Mouse (Mus musculus) midbrain, embryonic 12.5 days (tissue): Measurements from ENCODE around the gene Hadh. TPM values are rescaled to one million over a fixed set of nuclear protein-coding genes. Genes with fewer than 3 reads are reported as not detected.

ENCODE experiments used
- ATAC-seq: fragments of 200-750 bp; cut with Nextera tagmentation; 2 replicates; pipeline ENCODE4 v1.8.0; 2017; ENCODE audit warnings: low read depth, moderate TSS enrichment, moderate library complexity; ENCODE audit not compliant: low FRiP score
- H3K27ac ChIP-seq: fragments of 300-500 bp; sonication (generic); replicated peaks from 2 replicates; pipeline ENCODE4 v1.5.1; 2016; ENCODE audit warnings: mild to moderate bottlenecking
- H3K27me3 ChIP-seq: fragments of 300-500 bp; sonication (generic); 2 replicates; pipeline ENCODE4 v1.6.1; 2016; ENCODE audit warnings: mild to moderate bottlenecking
- H3K36me3 ChIP-seq: fragments of 300-500 bp; sonication (generic); 2 replicates; pipeline ENCODE4 v1.6.1; 2016
- H3K4me1 ChIP-seq: fragments of 300-500 bp; sonication (generic); 2 replicates; pipeline ENCODE4 v1.6.1; 2016
- H3K4me2 ChIP-seq: fragments of 300-500 bp; sonication (generic); replicated peaks from 2 replicates; pipeline ENCODE4 v1.6.1; 2016; ENCODE audit warnings: mild to moderate bottlenecking, moderate library complexity
- H3K4me3 ChIP-seq: fragments of 300-500 bp; sonication (generic); 2 replicates; pipeline ENCODE4 v1.5.1; 2016; ENCODE audit warnings: mild to moderate bottlenecking
- H3K9ac ChIP-seq: fragments of 300-500 bp; sonication (generic); replicated peaks from 2 replicates; pipeline ENCODE4 v1.6.1; 2016; ENCODE audit warnings: mild to moderate bottlenecking, moderate library complexity
- H3K9me3 ChIP-seq: fragments of 300-500 bp; sonication (generic); 2 replicates; pipeline ENCODE4 v1.6.1; 2016; ENCODE audit warnings: mild to moderate bottlenecking
- WGBS: fragments of 180-500 bp; shearing (Covaris S2); methylation state at CpG from one replicate; pipeline ENCODE4 v1.1.7; 2016; 5-methylcytosine and 5-hydroxymethylcytosine counted together
- polyA plus RNA-seq: library from polyadenylated mRNA; unstranded; fragments of >200 nt; fragmentation: Nextera tagmentation; extraction: Ambion mirVana; gene quantifications from 2 replicates; pipeline ENCODE4 v1.2.1, GENCODE M21; 2016

Hadh gene
- polyA plus RNA-seq, 1 experiment from 2014 or later = 49.0 TPM

DNA sequence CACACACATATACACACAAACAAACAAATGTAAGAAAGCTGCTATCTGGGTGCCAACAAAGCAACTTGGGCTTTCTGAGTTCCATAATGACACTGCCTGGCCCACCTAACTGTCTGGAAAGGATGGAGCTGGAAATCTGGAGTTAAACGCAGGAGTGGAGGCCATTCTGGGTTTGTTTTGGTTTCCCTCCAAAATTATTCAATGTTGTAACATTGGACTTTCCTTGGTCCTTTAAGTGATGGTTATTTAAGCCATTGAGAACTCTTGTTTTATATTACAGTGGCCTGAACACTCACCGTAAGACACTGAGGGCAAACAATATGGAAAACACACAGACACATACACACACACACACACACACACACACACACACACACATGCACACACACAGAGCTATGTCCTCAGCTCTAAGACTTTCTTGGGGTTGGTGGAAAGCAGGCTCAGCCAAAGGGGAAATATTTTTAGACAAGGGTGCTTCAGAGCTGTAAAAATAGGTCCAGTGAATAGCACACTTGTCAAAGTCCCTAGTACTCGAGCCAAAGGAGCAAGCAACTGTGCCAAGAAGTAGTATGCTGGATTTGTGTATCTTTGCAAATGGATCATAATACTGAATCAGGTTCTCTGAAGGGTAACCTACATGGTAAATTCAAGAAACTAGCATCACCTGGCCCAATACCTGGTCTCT lies 5.4 kb downstream of the Hadh start:
- Histone ChIP-seq H3K4me1 (peaks cover 19% of the 10 kb centered on the region), H3K4me2 (no peak overlapping the region), H3K36me3 (no peaks in the 10 kb centered on the region; the same call in 1 of the 2 replicates), H3K27me3 (peaks cover 13% of the 10 kb centered on the region), H3K9me3 (no peaks in the 10 kb centered on the region), H3K4me3 (no peak overlapping the region), H3K27ac (no peak overlapping the region), H3K9ac (no peak overlapping the region)
- no peak for ATAC-seq
- WGBS = 84% methylated on average over 3 of the region's 3 CpGs

- no peak overlapping the region for H3K4me3 ChIP-seq
- H3K9me3 ChIP-seq = no peaks in the 10 kb centered on the region
- no peak overlapping the region for H3K4me2 ChIP-seq
- H3K27me3 ChIP-seq = peaks cover 13% of the 10 kb centered on the region
- no peaks in the 10 kb centered on the region; the same call in 1 of the 2 replicates for H3K36me3 ChIP-seq
- H3K27ac ChIP-seq = no peak overlapping the region
- H3K9ac ChIP-seq = no peak overlapping the region
- ATAC-seq = no peak
- H3K4me1 ChIP-seq = peaks cover 9% of the 10 kb centered on the region
- WGBS = 90% methylated on average over 8 of the region's 8 CpGs
Measured at GRCm38 (mm10) chr3:131265516-131265915, 6.4 kb downstream of the Hadh start.

- ATAC-seq = no peak
- H3K9ac ChIP-seq = no peak overlapping the region
- no peak overlapping the region for H3K4me2 ChIP-seq
- H3K4me3 ChIP-seq = no peak overlapping the region
- no peaks in the 10 kb centered on the region for H3K4me1 ChIP-seq
- H3K36me3 ChIP-seq = no peaks in the 10 kb centered on the region; the same call in 1 of the 2 replicates
- no peak overlapping the region for H3K27ac ChIP-seq
- peaks cover 13% of the 10 kb centered on the region for H3K27me3 ChIP-seq
- WGBS = 65% methylated on average over 15 of the region's 15 CpGs
- H3K9me3 ChIP-seq = no peaks in the 10 kb centered on the region
Measured at GRCm38 (mm10) chr3:131263766-131264486, 8.0 kb downstream of the Hadh start.

- WGBS = 97% methylated on average over 6 of the region's 6 CpGs
- Histone ChIP-seq H3K27me3 (no peaks in the 10 kb centered on the region), H3K9me3 (no peaks in the 10 kb centered on the region), H3K36me3 (no peaks in the 10 kb centered on the region; the same call in 1 of the 2 replicates), H3K27ac (no peak overlapping the region), H3K9ac (no peak overlapping the region), H3K4me1 (no peaks in the 10 kb centered on the region), H3K4me2 (no peak overlapping the region), H3K4me3 (no peak overlapping the region)
- ATAC-seq = no peak
Measured at GRCm38 (mm10) chr3:131260418-131260817, 11.5 kb downstream of the Hadh start.

GRCm38 (mm10) chr3:131259392-131259965 lies 12.4 kb downstream of the Hadh start:
- no peak for ATAC-seq
- no peaks in the 10 kb centered on the region for H3K27me3 ChIP-seq
- 94% methylated on average over 9 of the region's 9 CpGs for WGBS
- no peaks in the 10 kb centered on the region; the same call in 1 of the 2 replicates for H3K36me3 ChIP-seq
- no peak overlapping the region for H3K4me3 ChIP-seq
- H3K27ac ChIP-seq = no peak overlapping the region
- H3K4me1 ChIP-seq = no peaks in the 10 kb centered on the region
- no peak overlapping the region for H3K9ac ChIP-seq
- no peak overlapping the region for H3K4me2 ChIP-seq
- H3K9me3 ChIP-seq = no peaks in the 10 kb centered on the region

GRCm38 (mm10) chr3:131258921-131259320 lies 13.0 kb downstream of the Hadh start:
- no peak overlapping the region for H3K9ac ChIP-seq
- H3K4me2 ChIP-seq = no peak overlapping the region
- no peak for ATAC-seq
- no peaks in the 10 kb centered on the region; the same call in 1 of the 2 replicates for H3K36me3 ChIP-seq
- no peak overlapping the region for H3K4me3 ChIP-seq
- H3K4me1 ChIP-seq = no peaks in the 10 kb centered on the region
- no peaks in the 10 kb centered on the region for H3K27me3 ChIP-seq
- no peaks in the 10 kb centered on the region for H3K9me3 ChIP-seq
- 83% methylated on average over 3 of the region's 3 CpGs for WGBS
- no peak overlapping the region for H3K27ac ChIP-seq

GRCm38 (mm10) chr3:131255399-131255981 lies 16.4 kb downstream of the Hadh start:
- H3K27me3 ChIP-seq = no peaks in the 10 kb centered on the region
- ATAC-seq = no peak
- H3K9ac ChIP-seq = no peak overlapping the region
- H3K27ac ChIP-seq = no peak overlapping the region
- H3K4me3 ChIP-seq = no peak overlapping the region
- WGBS = 93% methylated on average over 3 of the region's 3 CpGs
- no peaks in the 10 kb centered on the region for H3K36me3 ChIP-seq
- no peaks in the 10 kb centered on the region for H3K9me3 ChIP-seq
- no peaks in the 10 kb centered on the region for H3K4me1 ChIP-seq
- H3K4me2 ChIP-seq = no peak overlapping the region

- H3K4me3 ChIP-seq = no peak overlapping the region
- no peak overlapping the region for H3K4me2 ChIP-seq
- no peak overlapping the region for H3K27ac ChIP-seq
- no peaks in the 10 kb centered on the region for H3K9me3 ChIP-seq
- WGBS = 94% methylated on average over 4 of the region's 4 CpGs
- no peaks in the 10 kb centered on the region for H3K4me1 ChIP-seq
- no peaks in the 10 kb centered on the region for H3K36me3 ChIP-seq
- H3K9ac ChIP-seq = no peak overlapping the region
- no peak for ATAC-seq
- no peaks in the 10 kb centered on the region for H3K27me3 ChIP-seq
Measured at GRCm38 (mm10) chr3:131254991-131255390, 16.9 kb downstream of the Hadh start.

GRCm38 (mm10) chr3:131251601-131252000 lies 20.3 kb downstream of the Hadh start:
- WGBS = 92% methylated on average over 7 of the region's 7 CpGs
- Histone ChIP-seq H3K9me3 (no peaks in the 10 kb centered on the region), H3K9ac (no peak overlapping the region), H3K27ac (no peak overlapping the region), H3K4me2 (no peak overlapping the region), H3K27me3 (no peaks in the 10 kb centered on the region), H3K4me1 (no peaks in the 10 kb centered on the region), H3K4me3 (no peak overlapping the region), H3K36me3 (no peaks in the 10 kb centered on the region)
- ATAC-seq = no peak

- Histone ChIP-seq H3K36me3 (no peaks in the 10 kb centered on the region), H3K9ac (no peak overlapping the region), H3K4me3 (no peak overlapping the region), H3K27ac (no peak overlapping the region), H3K4me1 (no peaks in the 10 kb centered on the region), H3K27me3 (no peaks in the 10 kb centered on the region), H3K4me2 (no peak overlapping the region), H3K9me3 (no peaks in the 10 kb centered on the region)
- WGBS = 93% methylated on average over 13 of the region's 13 CpGs
- no peak for ATAC-seq
Measured at GRCm38 (mm10) chr3:131250978-131251377, 20.9 kb downstream of the Hadh start.

DNA sequence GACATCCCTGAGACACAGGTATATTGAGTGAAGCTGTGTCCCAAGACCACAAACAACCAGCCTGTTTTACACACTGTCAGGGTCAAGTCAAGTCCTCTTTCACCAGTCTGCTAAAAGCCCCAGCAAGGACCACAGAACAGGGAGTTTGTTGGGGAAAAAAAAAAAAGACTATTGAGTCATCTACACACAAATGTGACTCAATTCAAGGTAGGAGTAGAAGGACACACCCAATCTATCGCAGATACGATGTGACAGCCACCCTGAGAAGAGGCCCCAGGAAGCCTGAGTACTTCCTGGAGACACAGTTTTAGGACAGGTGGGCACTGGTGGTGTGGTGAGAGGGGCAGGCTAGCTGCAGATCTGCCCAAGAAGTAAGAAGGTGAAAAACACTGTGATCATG lies 21.6 kb downstream of the Hadh start:
- Histone ChIP-seq H3K4me3 (no peak overlapping the region), H3K36me3 (no peaks in the 10 kb centered on the region), H3K4me1 (no peaks in the 10 kb centered on the region), H3K27ac (no peak overlapping the region), H3K9me3 (no peaks in the 10 kb centered on the region), H3K27me3 (no peaks in the 10 kb centered on the region), H3K9ac (no peak overlapping the region), H3K4me2 (no peak overlapping the region)
- 89% methylated on average over 2 of the region's 2 CpGs for WGBS
- ATAC-seq = no peak

DNA sequence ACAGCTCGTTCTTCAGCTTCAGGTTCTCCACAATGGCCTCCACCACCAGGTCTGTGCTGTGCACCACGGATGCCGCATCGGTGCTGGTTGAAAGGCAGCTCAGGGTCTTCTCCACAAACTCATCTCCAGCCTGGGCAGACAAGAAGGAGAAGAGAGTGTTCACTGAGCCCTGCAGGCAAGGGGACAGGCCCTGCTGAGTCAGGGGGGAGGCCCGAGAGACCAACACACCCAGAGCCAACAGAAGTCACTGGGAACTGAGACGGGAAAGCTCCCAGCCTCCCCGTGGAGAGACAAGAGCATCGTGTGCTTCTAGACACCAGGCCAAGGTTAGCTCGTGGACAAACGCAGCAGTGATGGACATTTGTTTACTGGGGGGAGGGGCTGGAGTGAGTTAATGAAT lies 23.5 kb downstream of the Hadh start:
- Histone ChIP-seq H3K4me2 (no peak overlapping the region), H3K4me1 (no peaks in the 10 kb centered on the region), H3K36me3 (no peaks in the 10 kb centered on the region), H3K9ac (no peak overlapping the region), H3K4me3 (no peak overlapping the region), H3K27ac (no peak overlapping the region), H3K9me3 (no peaks in the 10 kb centered on the region), H3K27me3 (no peaks in the 10 kb centered on the region)
- 91% methylated on average over 10 of the region's 10 CpGs for WGBS
- ATAC-seq = no peak
